Mouse (Mus musculus): Measurements from ENCODE around the gene Fmod. TPM values are rescaled to one million over a fixed set of nuclear protein-coding genes. Genes with fewer than 3 reads are reported as not detected.

Fmod gene
- polyA plus RNA-seq, 1 experiment, result not detected

DNA sequence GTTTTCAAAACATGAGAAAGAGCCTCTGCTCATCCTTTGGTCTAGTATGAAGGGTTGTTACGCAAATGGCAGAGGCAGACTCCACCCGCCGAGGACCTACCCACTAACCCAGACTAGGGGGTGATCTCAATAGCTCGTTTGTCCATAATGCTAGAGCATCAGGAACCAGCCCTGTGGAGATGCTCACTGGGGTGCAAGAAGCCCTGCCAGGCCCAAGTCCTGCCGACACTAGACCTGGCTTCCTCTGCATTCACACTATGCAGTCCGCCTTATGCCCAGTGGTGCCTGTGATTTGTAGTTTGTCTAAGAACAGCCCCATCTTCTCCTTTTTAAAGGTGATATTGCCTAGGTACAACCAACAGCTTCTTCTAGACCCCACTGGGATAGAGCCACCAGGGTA is 10.4 kb downstream of the Fmod start:
- TF ChIP-seq POLR2A (IDR thresholded peaks at IDR 0.05; ENCODE audit: borderline replicate concordance, control insufficient read depth, low read depth, low read length) (no peak), CTCF (IDR thresholded peaks at IDR 0.05; ENCODE audit: control insufficient read depth, insufficient read depth, low read length) (no peak)
- Histone ChIP-seq H3K4me3 (replicated peaks; ENCODE audit: control insufficient read depth, low read depth, low read length) (no peak overlapping the region), H3K4me1 (ENCODE audit: control insufficient read depth, insufficient read depth, low read length) (no peaks in the 10 kb centered on the region), H3K27ac (ENCODE audit: control insufficient read depth, insufficient read depth, low read depth, low read length, poor library complexity) (no peak overlapping the region)
- WGBS, result 73% methylated on average over 6 of the region's 6 CpGs

DNA sequence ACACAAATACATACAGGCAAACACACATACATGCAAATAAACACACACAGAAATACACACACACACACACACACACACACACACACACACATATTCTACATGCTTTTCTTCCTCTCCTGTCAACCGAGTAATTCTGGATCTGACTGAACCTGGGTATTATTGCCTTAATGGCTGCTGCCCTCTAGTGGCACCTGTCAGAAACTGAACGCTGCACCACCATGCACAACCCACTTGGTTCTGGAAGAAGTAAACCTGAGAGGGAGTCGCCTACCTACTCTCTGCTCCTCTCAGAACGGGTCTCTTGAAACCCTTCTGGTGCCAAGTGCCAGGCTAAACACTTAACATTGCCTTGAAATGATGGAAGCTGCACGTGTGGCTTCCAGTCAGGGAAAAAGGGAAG is 11.7 kb downstream of the Fmod start:
- 3% methylated on average over 5 of the region's 5 CpGs for WGBS
- TF ChIP-seq CTCF (IDR thresholded peaks at IDR 0.05; ENCODE audit: control insufficient read depth, insufficient read depth, low read length) (peak; percentile 89), POLR2A (IDR thresholded peaks at IDR 0.05; ENCODE audit: borderline replicate concordance, control insufficient read depth, low read depth, low read length) (no peak)
- Histone ChIP-seq H3K27ac (ENCODE audit: control insufficient read depth, insufficient read depth, low read depth, low read length, poor library complexity) (no peak overlapping the region), H3K4me3 (replicated peaks; ENCODE audit: control insufficient read depth, low read depth, low read length) (no peak overlapping the region), H3K4me1 (ENCODE audit: control insufficient read depth, insufficient read depth, low read length) (no peaks in the 10 kb centered on the region)

DNA sequence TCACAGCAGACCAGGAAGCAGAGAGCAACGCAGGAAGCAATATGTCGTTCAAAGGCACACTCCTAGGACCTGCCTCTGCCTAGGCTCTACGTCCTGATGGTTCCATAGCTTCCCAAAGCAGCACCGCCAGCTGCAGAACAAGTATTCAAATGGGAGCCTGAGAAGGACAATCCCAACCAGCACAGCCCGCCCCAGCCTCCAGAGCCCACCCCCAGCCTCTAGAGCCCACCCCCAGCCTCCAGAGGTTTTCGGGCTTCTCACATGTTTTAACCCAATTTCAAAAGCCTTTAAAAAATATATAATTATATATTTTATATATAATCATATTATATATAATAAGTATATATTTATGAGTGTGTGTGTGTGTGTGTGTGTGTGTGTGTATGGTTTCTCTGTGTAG is 12.5 kb downstream of the Fmod start:
- H3K4me1 ChIP-seq (ENCODE audit: control insufficient read depth, insufficient read depth, low read length), result no peaks in the 10 kb centered on the region
- 51% methylated on average over 6 of the region's 6 CpGs for WGBS
- no peak overlapping the region for H3K4me3 ChIP-seq (replicated peaks; ENCODE audit: control insufficient read depth, low read depth, low read length)
- no peak for TF ChIP-seq CTCF (IDR thresholded peaks at IDR 0.05; ENCODE audit: control insufficient read depth, insufficient read depth, low read length)
- TF ChIP-seq POLR2A (IDR thresholded peaks at IDR 0.05; ENCODE audit: borderline replicate concordance, control insufficient read depth, low read depth, low read length), result no peak
- no peak overlapping the region for H3K27ac ChIP-seq (ENCODE audit: control insufficient read depth, insufficient read depth, low read depth, low read length, poor library complexity)

GRCm38 (mm10) chr1:134053207-134053606 is 16.2 kb downstream of the Fmod start:
- 3% methylated on average over 6 of the region's 6 CpGs for WGBS
- TF ChIP-seq POLR2A (IDR thresholded peaks at IDR 0.05; ENCODE audit: borderline replicate concordance, control insufficient read depth, low read depth, low read length) (no peak), CTCF (IDR thresholded peaks at IDR 0.05; ENCODE audit: control insufficient read depth, insufficient read depth, low read length) (peak; percentile 94)
- no peak overlapping the region for H3K4me3 ChIP-seq (replicated peaks; ENCODE audit: control insufficient read depth, low read depth, low read length)
- H3K4me1 ChIP-seq (ENCODE audit: control insufficient read depth, insufficient read depth, low read length), result no peaks in the 10 kb centered on the region
- H3K27ac ChIP-seq (ENCODE audit: control insufficient read depth, insufficient read depth, low read depth, low read length, poor library complexity), result no peak overlapping the region

DNA sequence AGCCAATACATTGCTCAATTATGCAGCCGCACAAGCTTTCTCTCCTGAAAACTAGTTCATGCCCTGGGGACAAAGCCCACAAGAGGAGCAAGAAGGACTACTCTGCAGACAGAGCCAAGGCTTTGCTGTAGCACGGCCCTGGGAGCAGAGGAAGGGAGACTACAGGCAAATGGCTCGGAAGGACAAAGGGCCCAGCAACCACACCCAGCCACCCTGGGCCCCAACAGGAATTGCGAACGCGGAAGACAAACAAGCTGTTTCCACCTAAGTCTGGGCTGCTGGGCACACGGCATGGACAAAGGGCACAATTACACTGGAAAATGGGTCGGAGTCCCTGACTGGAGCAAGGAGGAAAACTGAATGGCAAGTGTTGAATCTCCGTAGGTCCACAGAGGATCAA is 18.0 kb downstream of the Fmod start:
- TF ChIP-seq CTCF (IDR thresholded peaks at IDR 0.05; ENCODE audit: control insufficient read depth, insufficient read depth, low read length), result no peak
- no peak for TF ChIP-seq POLR2A (IDR thresholded peaks at IDR 0.05; ENCODE audit: borderline replicate concordance, control insufficient read depth, low read depth, low read length)
- H3K4me1 ChIP-seq (ENCODE audit: control insufficient read depth, insufficient read depth, low read length), result peaks cover 1% of the 10 kb centered on the region; the same call in 1 of the 2 replicates
- H3K27ac ChIP-seq (ENCODE audit: control insufficient read depth, insufficient read depth, low read depth, low read length, poor library complexity), result no peak overlapping the region
- WGBS, result 89% methylated on average over 9 of the region's 9 CpGs
- no peak overlapping the region for H3K4me3 ChIP-seq (replicated peaks; ENCODE audit: control insufficient read depth, low read depth, low read length)

DNA sequence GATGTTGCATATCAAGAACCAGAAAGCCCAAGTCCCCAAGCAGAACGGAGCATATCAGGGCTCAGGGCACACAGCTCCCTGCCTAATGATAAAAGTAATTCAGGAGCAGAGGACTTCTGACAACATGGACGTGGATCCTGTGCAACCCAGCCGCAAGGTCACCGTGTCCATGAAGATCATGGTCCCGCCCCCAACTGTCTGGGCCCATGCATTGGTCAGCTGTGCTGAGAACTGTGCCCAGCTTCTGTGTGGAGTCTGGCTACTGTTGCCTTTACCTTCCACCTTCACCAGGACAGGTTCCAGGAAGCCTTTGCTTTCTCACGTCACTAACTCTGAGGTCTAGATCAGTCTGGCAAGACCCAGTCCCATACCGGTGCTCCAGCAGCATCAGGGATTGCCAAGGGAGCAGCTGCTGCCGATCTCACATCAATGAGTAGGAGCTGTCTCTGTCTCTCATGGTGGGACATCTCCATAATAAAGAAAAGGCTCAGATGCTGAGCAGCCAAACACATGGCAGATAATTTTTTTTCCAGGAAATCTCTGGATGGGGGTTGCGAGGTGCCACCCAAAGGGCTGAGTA is 18.7 kb downstream of the Fmod start:
- WGBS, result 90% methylated on average over 9 of the region's 9 CpGs
- H3K27ac ChIP-seq (ENCODE audit: control insufficient read depth, insufficient read depth, low read depth, low read length, poor library complexity), result no peak overlapping the region
- H3K4me1 ChIP-seq (ENCODE audit: control insufficient read depth, insufficient read depth, low read length), result peaks cover 2% of the 10 kb centered on the region; the same call in 1 of the 2 replicates
- no peak overlapping the region for H3K4me3 ChIP-seq (replicated peaks; ENCODE audit: control insufficient read depth, low read depth, low read length)
- TF ChIP-seq POLR2A (IDR thresholded peaks at IDR 0.05; ENCODE audit: borderline replicate concordance, control insufficient read depth, low read depth, low read length) (no peak), CTCF (IDR thresholded peaks at IDR 0.05; ENCODE audit: control insufficient read depth, insufficient read depth, low read length) (no peak)

DNA sequence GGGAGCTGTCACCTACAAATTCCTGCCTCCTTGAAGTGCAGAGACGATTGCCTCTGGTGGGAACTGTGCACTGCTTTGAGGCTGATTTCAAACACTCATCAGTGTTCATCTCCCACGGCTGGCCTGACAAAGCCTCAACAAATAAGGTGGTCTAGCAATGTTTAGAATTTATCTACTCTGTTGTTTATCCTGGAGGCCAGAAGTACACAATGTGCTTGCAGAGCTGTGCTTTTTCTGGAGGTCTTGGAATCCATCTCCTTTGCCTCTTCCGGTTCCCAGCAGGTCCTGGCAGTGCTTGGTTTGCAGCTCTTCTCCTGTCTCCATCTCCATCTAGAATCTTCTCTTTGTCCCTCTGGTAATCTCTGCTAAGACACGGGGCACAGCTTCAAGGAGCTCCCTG is 19.2 kb downstream of the Fmod start:
- Histone ChIP-seq H3K4me1 (ENCODE audit: control insufficient read depth, insufficient read depth, low read length) (peaks cover 2% of the 10 kb centered on the region; the same call in 1 of the 2 replicates), H3K27ac (ENCODE audit: control insufficient read depth, insufficient read depth, low read depth, low read length, poor library complexity) (no peak overlapping the region), H3K4me3 (replicated peaks; ENCODE audit: control insufficient read depth, low read depth, low read length) (no peak overlapping the region)
- WGBS, result 83% methylated on average over 4 of the region's 4 CpGs
- TF ChIP-seq POLR2A (IDR thresholded peaks at IDR 0.05; ENCODE audit: borderline replicate concordance, control insufficient read depth, low read depth, low read length) (no peak), CTCF (IDR thresholded peaks at IDR 0.05; ENCODE audit: control insufficient read depth, insufficient read depth, low read length) (no peak)

DNA sequence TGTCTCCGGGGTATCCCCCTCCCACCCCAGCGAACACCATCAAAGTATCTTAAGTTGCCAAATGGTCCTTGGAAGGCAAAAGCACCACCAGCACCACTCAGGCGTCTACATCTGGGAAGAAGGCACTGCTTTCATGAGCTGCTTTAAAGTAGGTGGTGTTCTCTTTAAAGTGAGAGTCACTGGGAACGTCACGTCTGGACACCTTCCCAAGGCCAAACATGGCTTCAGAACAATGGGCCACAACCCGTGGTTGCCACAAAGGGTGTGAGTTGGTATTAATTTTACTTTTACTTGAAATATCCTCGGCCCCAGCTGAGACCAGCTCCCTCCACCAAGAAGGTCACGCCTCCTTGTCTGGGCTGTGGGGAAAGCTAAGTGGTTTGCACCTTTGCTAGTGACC is 20.7 kb downstream of the Fmod start:
- no peak overlapping the region for H3K27ac ChIP-seq (ENCODE audit: control insufficient read depth, insufficient read depth, low read depth, low read length, poor library complexity)
- 79% methylated on average over 8 of the region's 8 CpGs for WGBS
- no peak for TF ChIP-seq POLR2A (IDR thresholded peaks at IDR 0.05; ENCODE audit: borderline replicate concordance, control insufficient read depth, low read depth, low read length)

GRCm38 (mm10) chr1:134058870-134059269 is 21.8 kb downstream of the Fmod start:
- H3K27ac ChIP-seq (ENCODE audit: control insufficient read depth, insufficient read depth, low read depth, low read length, poor library complexity), result no peak overlapping the region
- H3K4me3 ChIP-seq (replicated peaks; ENCODE audit: control insufficient read depth, low read depth, low read length), result no peak overlapping the region
- H3K4me1 ChIP-seq (ENCODE audit: control insufficient read depth, insufficient read depth, low read length), result peaks cover 3% of the 10 kb centered on the region; the same call in 1 of the 2 replicates
- TF ChIP-seq POLR2A (IDR thresholded peaks at IDR 0.05; ENCODE audit: borderline replicate concordance, control insufficient read depth, low read depth, low read length) (no peak), CTCF (IDR thresholded peaks at IDR 0.05; ENCODE audit: control insufficient read depth, insufficient read depth, low read length) (no peak)
- WGBS, result 32% methylated on average over 6 of the region's 6 CpGs

More for the DNA sequence above, 20.7 kb downstream of the Fmod start:
- H3K4me1 ChIP-seq (ENCODE audit: control insufficient read depth, insufficient read depth, low read length), result peaks cover 3% of the 10 kb centered on the region; the same call in 1 of the 2 replicates
- no peak overlapping the region for H3K4me3 ChIP-seq (replicated peaks; ENCODE audit: control insufficient read depth, low read depth, low read length)

Measured in bone marrow, adult 2 months (tissue).